Mouse (Mus musculus): ENCODE measurements around the gene Rab19.
"Not testable (repeated sequence)": the region's sequence is repeated elsewhere in the genome, so short reads cannot be mapped to it uniquely, and the experiment has no call there.

Rab19 gene

GRCm38 (mm10) chr6:39433701-39434100, 52.7 kb downstream of the Rab19 start:
- no peak for DNase-seq

- DNase-seq, result no peak
Observed at GRCm38 (mm10) chr6:39434111-39434885, 53.3 kb downstream of the Rab19 start.

GRCm38 (mm10) chr6:39434886-39435492, 54.0 kb downstream of the Rab19 start:
- DNase-seq, result no peak

- no peak for DNase-seq
Observed at GRCm38 (mm10) chr6:39435875-39436274, 54.9 kb downstream of the Rab19 start.

GRCm38 (mm10) chr6:39437519-39437918, 56.5 kb downstream of the Rab19 start:
- not testable (repeated sequence) for DNase-seq

Data from thymus, postnatal 14 days (tissue).